Mouse (Mus musculus) kidney, postnatal 25 days (tissue): ENCODE data around the gene Phldb3.

Source experiments
- DNase-seq, 2 experiments: peaks; one replicate each; pipeline ENCODE4 v3.0.0; 2021; ENCODE audit warnings: mixed read lengths in 2 of 2

The Phldb3 gene

GRCm38 (mm10) chr7:24610144-24610878 lies at the start of gene Phldb3:
Phldb3 (plus strand) TSS chr7:24610763.
- DNase-seq: peak; percentile 42 to 82

- no peak for DNase-seq
Measured at GRCm38 (mm10) chr7:24561450-24561849, 49.1 kb upstream of the Phldb3 start.

GRCm38 (mm10) chr7:24563191-24563836 lies 47.2 kb upstream of the Phldb3 start:
- DNase-seq: no peak

- DNase-seq: no peak
Measured at GRCm38 (mm10) chr7:24563837-24564206, 46.7 kb upstream of the Phldb3 start.

- DNase-seq: peak; percentile 73 to 83
Measured at GRCm38 (mm10) chr7:24564607-24565265, 45.8 kb upstream of the Phldb3 start.

GRCm38 (mm10) chr7:24565627-24566026 lies 44.9 kb upstream of the Phldb3 start:
- DNase-seq: no peak

- no peak for DNase-seq
Measured at GRCm38 (mm10) chr7:24566206-24566605, 44.4 kb upstream of the Phldb3 start.

GRCm38 (mm10) chr7:24568512-24568911 lies 42.1 kb upstream of the Phldb3 start:
- DNase-seq: no peak

- DNase-seq: no peak
Measured at GRCm38 (mm10) chr7:24571071-24571470, 39.5 kb upstream of the Phldb3 start.

GRCm38 (mm10) chr7:24572455-24572854 lies 38.1 kb upstream of the Phldb3 start:
- no peak for DNase-seq

- DNase-seq: peak; percentile 73 to 91
Measured at GRCm38 (mm10) chr7:24574224-24574796, 36.3 kb upstream of the Phldb3 start.

- no peak for DNase-seq
Measured at GRCm38 (mm10) chr7:24577811-24578210, 32.8 kb upstream of the Phldb3 start.

GRCm38 (mm10) chr7:24584876-24585275 lies 25.7 kb upstream of the Phldb3 start:
- DNase-seq: no peak

- DNase-seq: no peak
Measured at GRCm38 (mm10) chr7:24585995-24586394, 24.6 kb upstream of the Phldb3 start.

- DNase-seq: no peak
Measured at GRCm38 (mm10) chr7:24586828-24587227, 23.7 kb upstream of the Phldb3 start.

GRCm38 (mm10) chr7:24587330-24588105 lies 23.0 kb upstream of the Phldb3 start, which contains the start of the genes Ethe1 and Zfp575:
Ethe1 (plus strand) TSS chr7:24587543.
Zfp575 (minus strand) TSS chr7:24587641.
- DNase-seq: peak; percentile 42 to 66

GRCm38 (mm10) chr7:24588336-24588735 lies 22.2 kb upstream of the Phldb3 start:
- peak; percentile 82 to 91 for DNase-seq

- DNase-seq: no peak
Measured at GRCm38 (mm10) chr7:24591735-24592134, 18.8 kb upstream of the Phldb3 start.

GRCm38 (mm10) chr7:24592163-24592562 lies 18.4 kb upstream of the Phldb3 start:
- DNase-seq: peak in 1 of 2 experiments; percentile 64

- DNase-seq: no peak
Measured at GRCm38 (mm10) chr7:24592781-24593180, 17.8 kb upstream of the Phldb3 start.

GRCm38 (mm10) chr7:24593621-24594308 lies 16.8 kb upstream of the Phldb3 start:
- peak; percentile 83 to 88 for DNase-seq

- peak in 1 of 2 experiments; percentile 16 for DNase-seq
Measured at GRCm38 (mm10) chr7:24594309-24594803, 16.2 kb upstream of the Phldb3 start.
